Mouse (Mus musculus): ENCODE data around the gene Rps6kc1. TPM values are rescaled to one million over a fixed set of nuclear protein-coding genes. Genes with fewer than 3 reads are reported as not detected.

Gene Rps6kc1
- total and polyA plus RNA-seq, 2 experiments = 8.1 to 9.2 TPM

GRCm38 (mm10) chr1:190713848-190714247 is 197.7 kb downstream of the Rps6kc1 start:
- H3K9ac ChIP-seq (ENCODE audit: low read depth, low read length) = no peak overlapping the region
- no peak overlapping the region for H3K27ac ChIP-seq (replicated peaks; ENCODE audit: insufficient read depth, low read depth, low read length)
- no peaks in the 10 kb centered on the region for H3K36me3 ChIP-seq (ENCODE audit: control insufficient read depth, insufficient read depth, low read length)
- H3K27me3 ChIP-seq (ENCODE audit: control insufficient read depth, insufficient read depth, low read length) = no peaks in the 10 kb centered on the region
- H3K4me1 ChIP-seq (ENCODE audit: control insufficient read depth, insufficient read depth, low read length) = no peaks in the 10 kb centered on the region
- no peak for DNase-seq (ENCODE audit: extremely low read depth, low read depth, low spot score)
- no peaks in the 10 kb centered on the region for H3K79me2 ChIP-seq (ENCODE audit: control insufficient read depth, insufficient read depth, low read length)
- WGBS = 82% methylated on average over 6 of the region's 6 CpGs
- TF ChIP-seq POLR2A (IDR thresholded peaks at IDR 0.05; ENCODE audit: extremely low read depth, insufficient read depth, low read length) (no peak), CTCF (IDR thresholded peaks at IDR 0.05; ENCODE audit: low read depth, low read length) (no peak)
- no peak overlapping the region for H3K4me3 ChIP-seq (ENCODE audit: insufficient read depth, low read depth, low read length)

DNA sequence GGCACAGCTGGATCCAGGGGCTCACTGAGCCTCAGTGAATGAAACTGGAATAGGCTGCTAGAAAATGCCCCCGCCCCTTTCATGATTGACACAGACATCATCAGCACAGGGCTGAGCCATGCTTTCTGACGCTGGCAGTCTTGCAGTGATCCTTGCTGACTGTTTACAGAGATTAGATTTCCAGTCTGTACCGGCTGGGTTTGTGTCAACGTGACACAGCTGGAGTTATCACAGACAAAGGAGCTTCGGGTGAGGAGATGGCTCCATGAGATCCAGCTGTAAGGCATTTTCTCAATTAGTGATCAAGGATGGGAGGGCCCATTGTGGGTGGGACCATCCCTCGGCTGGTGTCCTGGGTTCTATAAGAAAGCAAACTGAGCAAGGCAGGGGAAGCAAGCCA is 214.0 kb downstream of the Rps6kc1 start:
- no peak for TF ChIP-seq CTCF (IDR thresholded peaks at IDR 0.05; ENCODE audit: low read depth, low read length)
- no peak for TF ChIP-seq POLR2A (IDR thresholded peaks at IDR 0.05; ENCODE audit: extremely low read depth, insufficient read depth, low read length)
- H3K27me3 ChIP-seq (ENCODE audit: control insufficient read depth, insufficient read depth, low read length) = no peaks in the 10 kb centered on the region
- no peak for DNase-seq (ENCODE audit: extremely low read depth, low read depth, low spot score)
- H3K4me1 ChIP-seq (ENCODE audit: control insufficient read depth, insufficient read depth, low read length) = no peaks in the 10 kb centered on the region; the same call in 1 of the 2 replicates
- H3K9ac ChIP-seq (ENCODE audit: low read depth, low read length) = no peak overlapping the region
- no peak overlapping the region for H3K27ac ChIP-seq (replicated peaks; ENCODE audit: insufficient read depth, low read depth, low read length)
- H3K4me3 ChIP-seq (ENCODE audit: insufficient read depth, low read depth, low read length) = no peak overlapping the region
- no peaks in the 10 kb centered on the region for H3K36me3 ChIP-seq (ENCODE audit: control insufficient read depth, insufficient read depth, low read length)
- 31% methylated on average over 6 of the region's 6 CpGs for WGBS
- no peaks in the 10 kb centered on the region for H3K79me2 ChIP-seq (ENCODE audit: control insufficient read depth, insufficient read depth, low read length)

GRCm38 (mm10) chr1:190695589-190695988 is 216.0 kb downstream of the Rps6kc1 start:
- Histone ChIP-seq H3K4me3 (ENCODE audit: insufficient read depth, low read depth, low read length) (no peak overlapping the region), H3K4me1 (ENCODE audit: control insufficient read depth, insufficient read depth, low read length) (no peaks in the 10 kb centered on the region; the same call in 1 of the 2 replicates), H3K36me3 (ENCODE audit: control insufficient read depth, insufficient read depth, low read length) (no peaks in the 10 kb centered on the region), H3K9ac (ENCODE audit: low read depth, low read length) (no peak overlapping the region), H3K79me2 (ENCODE audit: control insufficient read depth, insufficient read depth, low read length) (no peaks in the 10 kb centered on the region), H3K27ac (replicated peaks; ENCODE audit: insufficient read depth, low read depth, low read length) (no peak overlapping the region), H3K27me3 (ENCODE audit: control insufficient read depth, insufficient read depth, low read length) (no peaks in the 10 kb centered on the region)
- WGBS = 85% methylated on average over 11 of the region's 11 CpGs
- no peak for TF ChIP-seq POLR2A (IDR thresholded peaks at IDR 0.05; ENCODE audit: extremely low read depth, insufficient read depth, low read length)
- TF ChIP-seq CTCF (IDR thresholded peaks at IDR 0.05; ENCODE audit: low read depth, low read length) = no peak; the same call in 1 of the 2 replicates
- DNase-seq (ENCODE audit: extremely low read depth, low read depth, low spot score) = peak; percentile 9

DNA sequence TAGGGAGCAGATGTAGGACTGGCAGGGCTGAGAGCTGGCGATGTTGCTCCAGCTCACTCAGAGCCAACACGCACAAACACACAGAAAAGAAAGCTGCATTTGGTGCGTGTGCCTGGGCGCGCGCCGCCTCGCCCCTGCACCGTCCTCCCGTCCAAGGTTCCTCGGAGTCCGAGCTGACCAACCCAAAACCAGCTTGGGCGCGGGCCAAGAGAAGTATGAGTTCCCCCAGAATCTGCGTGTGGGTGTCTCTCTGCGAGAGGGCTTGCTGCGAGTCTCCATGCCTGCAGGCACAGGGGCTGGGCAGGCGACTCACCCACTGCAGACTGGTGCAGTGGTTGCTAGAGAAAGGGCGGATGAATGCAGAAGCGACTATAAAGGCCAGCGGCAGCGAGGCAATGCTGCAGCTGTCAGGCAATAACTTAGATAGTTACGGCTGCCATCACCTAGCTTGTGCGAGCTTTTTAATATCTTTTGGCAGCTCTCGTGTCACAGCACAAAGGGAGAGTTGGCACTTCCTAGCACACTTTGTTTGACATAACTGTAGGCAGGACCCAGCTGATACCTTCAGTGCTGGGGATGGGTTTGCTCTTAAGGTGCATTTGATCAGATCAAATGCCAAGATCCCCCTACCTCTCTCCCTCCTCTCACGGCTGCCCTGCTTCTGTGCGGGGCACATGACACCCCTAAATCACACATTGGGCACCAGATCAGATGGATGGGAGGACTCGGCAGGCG is 220.9 kb downstream of the Rps6kc1 start:
- no peaks in the 10 kb centered on the region for H3K27me3 ChIP-seq (ENCODE audit: control insufficient read depth, insufficient read depth, low read length)
- H3K4me1 ChIP-seq (ENCODE audit: control insufficient read depth, insufficient read depth, low read length) = no peaks in the 10 kb centered on the region; the same call in 1 of the 2 replicates
- whole genome bisulfite sequencing = 79% methylated on average over 29 of the region's 29 CpGs
- no peaks in the 10 kb centered on the region for H3K36me3 ChIP-seq (ENCODE audit: control insufficient read depth, insufficient read depth, low read length)
- TF ChIP-seq CTCF (IDR thresholded peaks at IDR 0.05; ENCODE audit: low read depth, low read length) (no peak), POLR2A (IDR thresholded peaks at IDR 0.05; ENCODE audit: extremely low read depth, insufficient read depth, low read length) (no peak)
- no peak overlapping the region for H3K27ac ChIP-seq (replicated peaks; ENCODE audit: insufficient read depth, low read depth, low read length)
- no peaks in the 10 kb centered on the region for H3K79me2 ChIP-seq (ENCODE audit: control insufficient read depth, insufficient read depth, low read length)
- no peak for DNase-seq (ENCODE audit: extremely low read depth, low read depth, low spot score)
- H3K4me3 ChIP-seq (ENCODE audit: insufficient read depth, low read depth, low read length) = no peak overlapping the region
- no peak overlapping the region for H3K9ac ChIP-seq (ENCODE audit: low read depth, low read length)

- Histone ChIP-seq H3K4me3 (ENCODE audit: insufficient read depth, low read depth, low read length) (no peak overlapping the region), H3K36me3 (ENCODE audit: control insufficient read depth, insufficient read depth, low read length) (no peaks in the 10 kb centered on the region), H3K27ac (replicated peaks; ENCODE audit: insufficient read depth, low read depth, low read length) (no peak overlapping the region), H3K9ac (ENCODE audit: low read depth, low read length) (no peak overlapping the region), H3K79me2 (ENCODE audit: control insufficient read depth, insufficient read depth, low read length) (no peaks in the 10 kb centered on the region), H3K4me1 (ENCODE audit: control insufficient read depth, insufficient read depth, low read length) (no peaks in the 10 kb centered on the region), H3K27me3 (ENCODE audit: control insufficient read depth, insufficient read depth, low read length) (no peaks in the 10 kb centered on the region)
- 97% methylated on average over 7 of the region's 7 CpGs for WGBS
- no peak for DNase-seq (ENCODE audit: extremely low read depth, low read depth, low spot score)
- TF ChIP-seq POLR2A (IDR thresholded peaks at IDR 0.05; ENCODE audit: extremely low read depth, insufficient read depth, low read length) (no peak), CTCF (IDR thresholded peaks at IDR 0.05; ENCODE audit: low read depth, low read length) (no peak)
Observed at GRCm38 (mm10) chr1:190683060-190683459, 228.5 kb downstream of the Rps6kc1 start.

All from liver, adult 2 months (tissue).